9 mouse cellular contexts compared by ENCODE assay signal in the genomic region with DNA sequence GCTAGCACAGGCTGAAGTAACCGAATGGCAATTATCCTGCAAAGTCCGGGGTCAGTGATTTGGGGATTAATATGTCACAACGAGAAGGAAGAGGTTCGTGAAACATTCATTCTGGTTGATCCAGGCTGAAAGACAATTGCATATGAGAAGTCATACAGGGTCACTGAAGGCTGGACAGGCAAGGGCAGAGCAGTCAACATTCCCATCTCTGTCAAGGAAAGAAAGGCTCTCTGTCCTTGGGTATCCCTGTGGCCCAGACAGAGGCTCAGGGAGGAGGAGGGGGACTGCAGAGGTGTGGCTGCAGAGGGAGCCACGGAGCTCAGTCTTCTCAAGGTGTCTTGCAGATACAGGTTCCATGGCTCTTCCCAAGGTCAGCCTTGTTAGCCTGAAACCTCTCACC.
DNase-seq lines count a peak whose midpoint lies in the region; ATAC-seq and TF ChIP-seq lines count a peak whose summit lies in the region.
"Had no signal": no experiment of that assay in that cellular context is flagged by ENCODE, and none has a peak within 500 bp of the region (broad histone marks: within the 10 kb centered on the region; RNA-seq: fewer than 3 reads in every experiment).

No protein-coding gene starts in this region.

- DNase-seq in adrenal gland, postnatal 14 days = peak; percentile 43
- no peak for DNase-seq in adrenal gland, adult 8-10 months
- no peak for DNase-seq in neural tube, embryonic 11.5 days (ENCODE audit: low spot score)
- DNase-seq in neural tube, embryonic 10.5 days (ENCODE audit: extremely low spot score, low spot score) = no peak
- no peak for DNase-seq in kidney, postnatal 0 days (ENCODE audit: low spot score)
- no peak for DNase-seq in yolk sac, embryonic 10.5 days (ENCODE audit: low spot score)

- peaks cover 43% of the 10 kb centered on the region for H3K4me1 ChIP-seq in neural tube, embryonic 11.5 days (ENCODE audit: control insufficient read depth, insufficient read depth, low read length)
- H3K4me1 ChIP-seq in kidney, postnatal 0 days (replicated peaks; ENCODE audit: insufficient read depth, low read length) = peaks cover 65% of the 10 kb centered on the region
- H3K4me1 ChIP-seq in stomach, embryonic 14.5 days (ENCODE audit: control insufficient read depth, insufficient read depth, low read length) = peaks cover 69% of the 10 kb centered on the region

- no peak overlapping the region for H3K9ac ChIP-seq in neural tube, embryonic 11.5 days (ENCODE audit: low read length)
- no peak overlapping the region for H3K9ac ChIP-seq in kidney, postnatal 0 days (ENCODE audit: low read depth, low read length)
- H3K9ac ChIP-seq in stomach, embryonic 14.5 days (replicated peaks; ENCODE audit: low read depth, low read length) = no peak overlapping the region

- peak overlapping the region; percentile 54; the same call in 1 of the 2 replicates for H3K27ac ChIP-seq in neural tube, embryonic 11.5 days (ENCODE audit: low read depth, low read length)
- peak overlapping the region; percentile 89 for H3K27ac ChIP-seq in kidney, postnatal 0 days
- H3K27ac ChIP-seq in stomach, embryonic 14.5 days (ENCODE audit: low read length) = peak overlapping the region; percentile 96

- ATAC-seq in neural tube, embryonic 11.5 days (ENCODE audit: insufficient read depth, low FRiP score, low TSS enrichment) = no peak
- ATAC-seq in kidney, postnatal 0 days (replicated peaks; ENCODE audit: low FRiP score, low read depth) = no peak
- ATAC-seq in stomach, embryonic 14.5 days (ENCODE audit: insufficient number of reproducible peaks, insufficient read depth, low FRiP score, low read depth) = no peak
- no peak for ATAC-seq in frontal cortex, adult (ENCODE audit: low TSS enrichment)

- no peaks in the 10 kb centered on the region for H3K9me3 ChIP-seq in neural tube, embryonic 11.5 days (ENCODE audit: control insufficient read depth, low read length)
- H3K9me3 ChIP-seq in kidney, postnatal 0 days (replicated peaks; ENCODE audit: low read length) = no peaks in the 10 kb centered on the region
- no peaks in the 10 kb centered on the region for H3K9me3 ChIP-seq in stomach, embryonic 14.5 days (ENCODE audit: control insufficient read depth, low read depth, low read length)

- WGBS in neural tube, embryonic 11.5 days = 69% methylated on average over 5 of the region's 5 CpGs
- WGBS in kidney, postnatal 0 days = 30% methylated on average over 5 of the region's 5 CpGs
- 26% methylated on average over 5 of the region's 5 CpGs for WGBS in stomach, embryonic 14.5 days

- TF ChIP-seq CTCF in kidney, postnatal 0 days (IDR thresholded peaks at IDR 0.05; ENCODE audit: low read depth) = no peak

- no peak overlapping the region for H3K4me2 ChIP-seq in neural tube, embryonic 11.5 days (ENCODE audit: low read depth)
- no peak overlapping the region for H3K4me2 ChIP-seq in kidney, postnatal 0 days (ENCODE audit: low read length)
- H3K4me2 ChIP-seq in stomach, embryonic 14.5 days (replicated peaks; ENCODE audit: low read depth, low read length) = no peak overlapping the region

- H3K27me3 ChIP-seq in neural tube, embryonic 11.5 days (ENCODE audit: control insufficient read depth, insufficient read depth, low read length) = no peaks in the 10 kb centered on the region
- H3K27me3 ChIP-seq in kidney, postnatal 0 days (ENCODE audit: insufficient read depth, low read length) = no peaks in the 10 kb centered on the region
- H3K27me3 ChIP-seq in stomach, embryonic 14.5 days (ENCODE audit: control insufficient read depth, insufficient read depth, low read length) = no peaks in the 10 kb centered on the region

- H3K4me3 ChIP-seq in neural tube, embryonic 11.5 days (ENCODE audit: low read depth, low read length) = no peak overlapping the region
- H3K4me3 ChIP-seq in kidney, postnatal 0 days (replicated peaks; ENCODE audit: low read depth, low read length) = no peak overlapping the region
- no peak overlapping the region for H3K4me3 ChIP-seq in stomach, embryonic 14.5 days (ENCODE audit: low read depth, low read length)
- H3K4me3 ChIP-seq: myocyte had no signal

- no peaks in the 10 kb centered on the region for H3K36me3 ChIP-seq in neural tube, embryonic 11.5 days (ENCODE audit: control insufficient read depth, insufficient read depth, low read length)
- H3K36me3 ChIP-seq in kidney, postnatal 0 days (ENCODE audit: insufficient read depth, low read length) = no peaks in the 10 kb centered on the region
- no peaks in the 10 kb centered on the region for H3K36me3 ChIP-seq in stomach, embryonic 14.5 days (ENCODE audit: control insufficient read depth, insufficient read depth, low read length)
